Mouse (Mus musculus): Measurements from ENCODE around the gene Nop56. TPM values are rescaled to one million over a fixed set of nuclear protein-coding genes. Genes with fewer than 3 reads are reported as not detected.

The Nop56 gene
- polyA plus RNA-seq, 1 experiment from 2014 or later: 259 TPM

Other genes starting within 250 kb of the Nop56 start
- gene Tgm6, start 162.0 kb upstream of the Nop56 start, polyA plus RNA-seq (2015; fragmentation: Nextera tagmentation; extraction: Ambion mirVana): 0.10 and 0.11 TPM in 2 replicates
- 298 and 312 TPM in 2 replicates for gene Snrpb, start 95.0 kb upstream of the Nop56 start, polyA plus RNA-seq (2015; fragmentation: Nextera tagmentation; extraction: Ambion mirVana)
- not detected in 2 replicates for gene Tmc2, start 79.2 kb upstream of the Nop56 start, polyA plus RNA-seq (2015; fragmentation: Nextera tagmentation; extraction: Ambion mirVana)
- 201 and 222 TPM in 2 replicates for gene Idh3b, start 10.1 kb downstream of the Nop56 start, polyA plus RNA-seq (2015; fragmentation: Nextera tagmentation; extraction: Ambion mirVana)
- gene Ebf4, start 20.7 kb downstream of the Nop56 start, polyA plus RNA-seq (2015; fragmentation: Nextera tagmentation; extraction: Ambion mirVana): 3.6 and 4.1 TPM in 2 replicates
- 33.6 and 39.3 TPM in 2 replicates for gene Cpxm1, start 123.1 kb downstream of the Nop56 start, polyA plus RNA-seq (2015; fragmentation: Nextera tagmentation; extraction: Ambion mirVana)
- gene Gm28372, start 130.8 kb downstream of the Nop56 start, polyA plus RNA-seq (2015; fragmentation: Nextera tagmentation; extraction: Ambion mirVana): not detected in 2 replicates
- 0.30 and 0.59 TPM in 2 replicates for gene 1700020A23Rik, start 130.8 kb downstream of the Nop56 start, polyA plus RNA-seq (2015; fragmentation: Nextera tagmentation; extraction: Ambion mirVana)
- gene Tmem239, start 132.0 kb downstream of the Nop56 start, polyA plus RNA-seq (2015; fragmentation: Nextera tagmentation; extraction: Ambion mirVana): 0.12 and 0.28 TPM in 2 replicates
- gene Vps16, start 149.9 kb downstream of the Nop56 start, polyA plus RNA-seq (2015; fragmentation: Nextera tagmentation; extraction: Ambion mirVana): 104 and 105 TPM in 2 replicates
- gene Pced1a, start 150.3 kb downstream of the Nop56 start, polyA plus RNA-seq (2015; fragmentation: Nextera tagmentation; extraction: Ambion mirVana): 15.2 and 15.4 TPM in 2 replicates
- gene Ptpra, start 175.8 kb downstream of the Nop56 start, polyA plus RNA-seq (2015; fragmentation: Nextera tagmentation; extraction: Ambion mirVana): 134 and 144 TPM in 2 replicates

Measured in hindbrain, embryonic 16.5 days (tissue).